Mouse (Mus musculus): ENCODE results near the gene Cobll1.

Gene Cobll1

DNA sequence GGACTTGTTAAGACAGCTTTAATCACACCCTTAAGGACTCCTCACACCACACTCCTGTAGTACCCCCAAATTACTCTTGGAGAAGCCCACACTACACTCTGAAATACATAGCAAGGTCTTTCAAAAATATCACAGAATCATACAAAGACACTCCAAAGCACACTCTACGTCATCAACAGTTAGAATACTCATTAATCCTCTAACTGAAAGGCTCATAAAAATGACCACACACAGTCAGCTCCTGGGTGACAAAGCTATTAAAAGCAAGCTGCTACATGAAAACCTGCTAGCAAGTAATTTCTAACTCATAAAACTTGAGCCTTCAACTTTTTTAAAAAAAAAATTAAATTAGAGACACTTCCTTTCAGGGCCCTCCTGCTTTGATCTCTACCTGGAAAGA, 91.8 kb downstream of the Cobll1 start:
- no peak for DNase-seq (ENCODE audit: low spot score in 2 of 2)

DNA sequence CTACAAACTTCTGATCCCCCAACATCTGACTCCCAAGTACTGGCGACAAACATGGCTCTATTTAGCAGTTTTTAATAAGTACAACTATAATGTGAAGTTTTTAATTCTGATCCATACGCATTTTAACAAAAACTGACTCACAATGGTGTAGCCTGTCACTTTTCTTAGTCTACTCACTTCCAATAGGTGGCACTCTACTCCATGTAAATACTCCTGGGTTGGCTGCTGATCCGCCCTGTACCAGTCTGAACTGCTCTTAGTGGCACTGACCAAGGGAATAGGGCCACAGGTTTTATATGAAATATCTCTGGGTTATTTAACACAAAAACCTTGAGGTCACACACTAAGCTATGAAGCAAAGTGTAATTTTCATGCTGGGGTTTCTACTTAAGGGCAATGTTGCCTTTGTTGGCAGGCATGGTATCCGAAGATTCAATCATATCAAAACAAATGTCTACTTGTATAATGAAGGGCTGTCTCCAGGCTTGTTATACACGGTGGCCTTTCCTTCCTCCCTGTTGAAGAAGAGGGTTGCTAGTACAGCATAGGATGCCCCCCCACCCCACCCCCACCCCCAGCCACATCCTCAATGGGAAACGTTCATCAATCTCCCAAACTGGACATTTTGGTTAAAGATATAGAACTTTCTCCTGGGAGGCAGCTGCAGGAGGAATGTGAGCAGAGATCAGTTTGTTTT, 93.6 kb downstream of the Cobll1 start:
- peak in 1 of 2 experiments; percentile 21 for DNase-seq (ENCODE audit: low spot score in 2 of 2)

DNA sequence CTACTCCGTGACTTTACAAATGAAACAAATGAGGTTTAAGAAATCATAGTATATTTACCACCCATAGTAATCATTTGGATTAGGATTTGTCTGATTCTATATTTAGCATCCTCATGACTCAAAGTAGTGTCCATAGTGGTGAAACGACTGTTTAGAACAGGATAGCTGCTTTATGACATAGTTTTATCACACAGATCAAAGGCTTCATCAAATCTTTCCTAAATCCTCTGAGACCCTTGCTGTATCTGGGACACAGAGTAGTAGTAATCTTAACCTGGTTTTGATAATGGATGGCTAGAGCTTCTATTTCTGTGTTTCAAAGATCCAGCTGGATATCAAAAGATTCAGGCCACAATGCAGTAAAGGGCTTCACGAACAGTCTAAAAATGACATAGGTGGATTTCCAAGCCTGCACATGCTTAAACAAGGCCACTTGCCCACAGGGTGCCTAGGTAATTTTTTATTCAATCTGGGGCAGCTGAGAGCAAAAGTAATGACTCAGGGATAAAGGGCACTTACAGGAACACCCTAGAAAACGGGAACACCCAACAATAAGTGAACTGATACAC, 98.0 kb downstream of the Cobll1 start:
- DNase-seq (ENCODE audit: low spot score in 2 of 2) = no peak

DNA sequence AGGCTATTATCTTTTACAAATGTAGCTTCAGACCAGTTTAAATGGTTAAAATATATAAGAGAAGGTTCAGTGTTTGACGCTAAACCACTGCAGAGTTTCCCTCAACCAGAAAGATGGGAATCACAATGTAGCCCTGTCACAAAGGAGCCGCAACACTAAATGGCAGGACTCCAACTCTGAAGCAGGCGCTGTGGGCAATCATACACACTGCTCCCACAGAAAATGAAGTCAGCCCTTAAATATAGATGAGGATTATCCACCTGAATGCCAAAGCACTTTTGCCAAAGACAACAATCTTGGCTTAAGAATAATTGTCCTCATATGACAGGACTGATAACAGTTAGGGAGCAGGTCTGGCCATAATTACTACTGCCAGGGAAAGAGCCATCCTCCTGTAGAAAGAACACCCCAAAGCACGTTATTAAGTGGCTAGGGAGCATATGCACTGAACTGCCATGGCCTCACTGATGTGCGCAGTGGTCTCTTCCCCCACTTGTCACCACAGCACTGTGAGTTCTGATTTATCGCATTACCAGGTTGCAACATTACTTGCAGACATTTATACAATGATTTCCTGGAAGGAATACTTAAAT, 98.8 kb downstream of the Cobll1 start:
- no peak for DNase-seq (ENCODE audit: low spot score in 2 of 2)

DNA sequence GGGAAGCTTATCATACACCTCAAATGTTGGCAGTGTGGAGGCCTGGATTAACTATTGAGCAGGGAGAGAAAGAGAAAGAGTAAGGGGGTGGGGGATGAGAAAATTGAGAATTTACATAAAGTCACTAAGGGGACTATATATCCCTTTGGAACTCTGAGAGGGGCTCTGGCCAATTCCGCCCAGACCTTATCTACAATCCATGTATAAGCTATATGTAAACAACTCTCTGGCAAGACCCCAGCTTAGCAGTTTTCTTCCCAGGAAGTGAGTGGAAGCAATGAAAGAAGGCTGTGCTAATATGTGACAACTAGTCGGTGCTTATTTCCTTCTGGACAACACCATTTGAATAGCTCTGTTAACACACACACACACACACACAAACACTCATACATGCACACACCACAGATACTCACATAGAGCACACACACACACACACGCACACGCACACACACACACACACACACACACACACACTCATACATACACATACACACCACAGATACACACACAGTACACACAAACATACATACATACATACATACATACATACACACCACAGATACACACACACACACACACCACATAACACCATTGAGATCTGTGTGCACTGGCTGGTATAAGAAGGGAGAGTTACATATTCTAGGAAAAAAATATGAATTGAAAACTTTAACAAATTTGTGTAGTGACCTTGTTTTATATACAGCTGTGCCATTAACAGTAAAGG, 99.4 kb downstream of the Cobll1 start:
- DNase-seq (ENCODE audit: low spot score in 2 of 2) = no peak

DNA sequence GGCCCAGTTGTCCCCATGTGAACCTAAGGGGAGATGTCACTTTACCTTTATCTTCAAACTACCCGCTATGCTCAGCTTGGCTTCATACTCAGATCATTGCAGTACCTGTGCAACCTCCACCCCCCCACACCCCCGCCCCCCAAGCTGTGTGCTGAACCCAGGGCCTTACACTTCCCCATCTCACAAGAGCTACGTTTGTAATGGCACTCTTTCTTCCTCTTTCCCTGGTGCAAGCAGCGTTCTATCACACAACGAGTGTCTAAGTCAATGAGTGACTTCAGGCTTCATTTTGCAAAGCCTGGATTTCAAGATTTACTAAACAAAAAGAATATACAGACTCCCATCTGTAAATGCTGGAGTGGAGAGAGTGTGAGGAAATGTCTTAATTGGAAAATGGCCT, 100.2 kb downstream of the Cobll1 start:
- DNase-seq (ENCODE audit: low spot score in 2 of 2) = no peak

DNA sequence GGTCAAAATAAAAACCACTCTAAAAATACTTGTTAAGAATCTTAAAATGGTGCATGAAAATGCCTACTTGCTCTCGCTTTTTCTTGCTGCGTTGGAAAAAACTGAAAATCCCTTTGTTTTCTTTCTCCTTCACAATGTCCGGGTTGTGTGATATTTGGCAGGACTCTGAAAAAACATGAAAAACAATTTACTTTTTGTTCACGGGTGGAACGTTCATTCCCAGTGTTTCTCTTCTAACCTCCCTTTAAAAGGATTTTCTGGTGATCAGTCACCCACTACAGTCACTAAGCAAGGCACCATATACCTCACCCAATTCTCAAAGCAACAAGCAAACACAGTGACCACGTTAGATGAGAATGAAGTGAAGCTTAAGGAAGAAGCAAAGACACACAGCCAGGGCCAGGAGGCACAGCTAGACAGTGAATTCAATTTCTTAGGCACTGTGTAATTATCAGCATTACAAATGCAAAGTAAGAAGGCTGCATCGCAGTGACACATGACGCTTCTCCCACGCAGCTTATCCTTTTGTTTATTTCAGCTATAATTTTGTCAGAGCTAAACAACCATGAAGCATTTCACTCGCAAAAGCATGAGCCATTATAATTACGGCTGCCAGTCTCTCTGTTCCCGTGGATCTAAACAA, 112.9 kb downstream of the Cobll1 start:
- DNase-seq (ENCODE audit: low spot score in 2 of 2) = no peak

DNA sequence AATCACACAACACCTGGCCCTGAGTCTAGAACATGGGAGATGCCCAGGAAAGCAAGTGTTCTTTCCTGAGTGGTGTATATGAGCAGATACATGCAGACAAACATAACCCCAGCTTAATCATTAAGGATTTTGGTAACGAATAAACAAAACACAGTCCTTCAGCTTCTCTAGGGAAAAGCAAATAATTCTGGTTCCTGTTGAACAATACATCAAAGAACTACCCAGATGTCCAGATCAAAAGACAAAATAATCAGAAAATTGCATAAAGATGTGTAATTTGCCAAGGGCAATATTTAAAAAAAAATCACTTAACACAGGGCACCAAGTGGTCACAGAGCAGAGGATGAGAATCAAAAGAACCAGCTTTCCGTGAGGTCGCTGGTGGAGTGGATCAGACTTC, 115.5 kb downstream of the Cobll1 start:
- no peak for DNase-seq (ENCODE audit: low spot score in 2 of 2)

DNA sequence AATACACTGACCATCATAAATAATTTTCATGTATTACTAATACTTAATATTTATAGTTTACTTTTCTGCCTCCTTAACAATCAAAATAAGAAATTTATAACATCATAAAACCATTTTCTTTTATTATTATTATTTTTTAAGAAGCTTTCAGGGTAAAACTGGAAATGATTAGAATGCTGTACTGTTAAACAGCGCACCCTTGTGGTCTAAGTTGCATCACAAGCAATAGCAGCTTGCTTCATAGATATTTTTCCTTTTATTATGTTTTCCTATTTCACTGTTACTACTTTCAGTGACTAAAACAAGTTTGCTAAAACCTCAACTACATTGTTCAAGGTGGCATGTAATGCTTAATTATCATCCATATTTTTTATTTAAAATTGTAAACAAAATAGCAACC, 117.8 kb downstream of the Cobll1 start:
- DNase-seq (ENCODE audit: low spot score in 2 of 2) = peak in 1 of 2 experiments; percentile 38

DNA sequence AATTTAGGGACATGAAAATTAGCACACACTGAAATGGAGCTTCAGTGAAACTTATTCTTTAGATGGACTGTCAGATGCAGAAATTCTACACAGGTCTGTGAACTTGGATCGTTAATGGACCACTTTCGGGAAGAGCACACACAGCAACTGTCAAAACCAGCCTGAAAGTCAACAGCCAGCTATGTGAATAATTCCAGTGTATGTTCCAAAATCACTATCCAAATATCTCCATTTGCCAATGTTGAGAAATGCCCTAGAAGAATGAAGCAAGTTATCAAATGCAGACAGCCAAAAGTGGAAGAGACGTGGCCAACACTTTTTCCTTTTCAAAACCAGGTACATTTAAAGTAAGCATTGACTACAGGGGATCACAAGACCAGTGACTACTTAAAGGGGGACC, 118.2 kb downstream of the Cobll1 start:
- DNase-seq (ENCODE audit: low spot score in 2 of 2) = no peak

DNA sequence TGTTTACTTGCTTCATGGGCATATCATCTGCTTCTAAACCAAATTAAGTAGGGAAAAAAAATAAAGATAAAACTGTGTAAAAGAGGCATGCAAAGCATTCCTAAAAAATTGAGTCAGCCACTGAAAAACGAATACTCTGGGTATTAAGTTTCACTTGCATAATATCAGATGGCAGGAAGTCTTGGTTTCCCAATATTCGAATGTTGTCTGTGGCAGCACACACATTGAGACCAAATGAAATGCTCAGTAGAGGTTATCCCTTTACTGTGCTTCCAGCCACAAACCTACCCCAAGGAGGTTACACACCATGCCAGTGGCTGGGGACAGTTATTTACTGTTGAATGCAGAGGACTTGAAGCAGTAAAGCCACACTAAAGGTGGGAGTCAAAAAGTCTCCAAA, 119.1 kb downstream of the Cobll1 start:
- no peak for DNase-seq (ENCODE audit: low spot score in 2 of 2)

DNA sequence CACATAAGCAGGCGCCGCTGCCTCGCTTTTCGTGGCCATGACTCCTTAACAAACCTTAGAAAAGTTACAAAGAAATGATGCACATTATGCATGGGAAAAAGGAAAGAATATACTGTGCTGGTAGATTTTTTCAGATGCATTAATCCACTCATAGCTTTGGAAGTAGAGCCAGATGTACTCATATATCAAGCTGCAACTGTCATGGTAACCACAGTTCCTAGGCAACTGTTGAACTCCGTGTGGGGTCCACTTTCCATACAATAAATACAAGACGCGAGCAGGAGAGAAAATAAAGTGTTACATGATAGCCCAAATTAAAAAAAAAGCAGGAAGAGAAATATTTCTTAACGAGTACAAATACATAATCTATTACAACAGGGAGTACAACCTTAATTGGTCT, 119.5 kb downstream of the Cobll1 start:
- no peak for DNase-seq (ENCODE audit: low spot score in 2 of 2)

DNA sequence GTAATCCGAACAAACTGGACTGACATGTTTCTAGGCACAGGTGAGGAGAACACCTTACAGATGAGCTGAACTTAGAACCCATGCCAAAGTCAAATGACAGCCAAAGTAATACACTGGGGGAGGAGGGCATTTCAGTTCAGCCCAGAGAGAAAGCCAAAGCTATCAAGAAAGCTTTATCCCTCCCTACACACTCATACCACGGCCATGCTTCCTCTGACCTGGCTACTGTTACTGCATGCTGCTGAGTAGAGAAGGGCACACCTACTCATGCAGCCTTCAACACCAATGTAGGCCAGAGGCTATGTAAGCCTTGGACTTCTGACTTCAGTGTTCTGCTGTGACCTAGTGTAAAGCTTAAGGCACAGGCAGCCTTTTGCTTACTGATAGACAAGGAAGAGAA, 120.1 kb downstream of the Cobll1 start:
- no peak for DNase-seq (ENCODE audit: low spot score in 2 of 2)

DNA sequence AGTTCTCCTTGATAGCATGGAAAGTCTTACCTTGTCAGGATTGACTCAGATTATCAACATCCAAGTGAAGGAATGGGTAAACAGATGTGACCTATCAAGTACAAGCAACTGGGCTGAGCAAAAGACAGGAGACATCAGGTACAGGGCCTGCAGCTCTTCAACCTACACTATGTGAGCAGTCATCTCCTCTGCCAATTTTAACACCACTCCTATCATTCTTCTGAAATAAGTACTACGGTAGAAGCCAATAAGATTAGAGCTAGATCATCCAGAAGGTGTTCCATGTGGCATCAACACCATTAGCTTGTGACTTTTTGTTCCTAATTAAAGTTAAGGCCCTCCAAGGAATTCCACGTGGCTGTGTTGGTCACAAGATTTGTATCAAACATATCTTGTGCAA, 121.3 kb downstream of the Cobll1 start:
- DNase-seq (ENCODE audit: low spot score in 2 of 2) = no peak

DNA sequence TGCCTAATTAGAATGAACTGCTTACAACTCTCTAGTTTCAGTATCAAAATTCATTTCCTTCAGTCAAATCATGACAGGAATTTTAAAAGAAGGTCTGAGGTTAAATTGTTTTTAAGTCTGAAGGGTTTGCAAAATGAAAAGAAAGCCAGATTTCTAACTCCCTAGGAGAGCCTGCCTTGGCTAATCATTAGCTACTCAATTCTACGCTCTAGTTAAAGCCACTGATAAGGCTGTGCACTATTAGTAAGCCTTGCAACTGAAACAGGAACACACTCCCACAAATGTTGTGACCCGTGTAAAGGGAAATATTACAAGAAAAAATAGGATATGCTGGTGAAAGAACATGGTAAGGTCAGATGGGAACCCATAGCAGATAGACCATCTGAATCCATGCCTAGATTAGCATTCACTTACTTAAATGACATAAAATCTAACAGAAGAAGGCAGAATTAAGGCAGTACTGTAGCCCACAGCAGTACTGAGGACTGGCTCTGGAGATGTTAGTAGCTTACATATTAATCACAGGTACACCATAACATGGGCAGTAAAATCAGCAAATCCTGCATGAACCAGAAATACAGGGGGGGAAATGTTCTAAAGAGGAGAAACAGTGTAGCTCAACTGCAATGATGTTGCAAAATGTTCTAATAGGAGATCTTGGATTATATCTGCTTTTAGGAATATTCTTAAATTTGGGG, 122.6 kb downstream of the Cobll1 start:
- no peak for DNase-seq (ENCODE audit: low spot score in 2 of 2)

DNA sequence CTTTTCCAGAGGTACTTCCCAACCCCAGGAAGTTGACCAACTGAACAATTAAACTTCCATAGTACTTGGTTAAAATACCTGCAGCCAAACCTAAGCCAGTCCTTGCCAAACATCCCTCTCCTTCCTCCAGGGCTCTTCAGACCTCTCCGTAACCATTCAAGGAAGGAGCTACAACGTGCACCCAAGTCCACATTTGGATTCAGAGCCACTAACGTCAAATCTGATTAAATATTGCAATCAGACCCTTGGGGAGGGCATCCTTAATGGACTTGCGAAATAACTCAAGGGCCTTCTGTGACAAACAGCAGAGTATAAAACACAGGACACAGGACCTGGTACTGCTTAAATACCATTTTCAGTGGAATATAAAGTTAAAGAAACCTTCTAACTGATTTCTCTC, 126.0 kb downstream of the Cobll1 start:
- no peak for DNase-seq (ENCODE audit: low spot score in 2 of 2)

DNA sequence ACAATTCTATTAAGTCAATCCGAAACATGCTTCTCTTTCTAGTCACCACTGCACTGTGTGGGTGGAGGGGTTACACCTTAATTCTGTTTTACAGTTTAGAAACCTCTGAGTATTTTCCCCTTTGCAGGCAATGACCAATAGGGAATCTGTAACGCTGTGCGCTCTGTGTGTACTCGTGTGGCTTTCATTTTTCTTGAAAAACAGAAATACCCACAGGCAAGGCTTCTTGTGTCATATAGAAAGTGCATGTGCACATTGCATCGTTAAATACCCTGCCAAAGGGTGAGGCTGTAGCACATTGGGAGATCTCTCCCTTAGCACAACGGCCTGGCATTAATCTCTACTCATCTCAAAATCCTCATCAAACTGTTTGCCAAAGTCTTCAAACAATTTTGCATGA, 134.6 kb downstream of the Cobll1 start:
- no peak for DNase-seq (ENCODE audit: low spot score in 2 of 2)

DNA sequence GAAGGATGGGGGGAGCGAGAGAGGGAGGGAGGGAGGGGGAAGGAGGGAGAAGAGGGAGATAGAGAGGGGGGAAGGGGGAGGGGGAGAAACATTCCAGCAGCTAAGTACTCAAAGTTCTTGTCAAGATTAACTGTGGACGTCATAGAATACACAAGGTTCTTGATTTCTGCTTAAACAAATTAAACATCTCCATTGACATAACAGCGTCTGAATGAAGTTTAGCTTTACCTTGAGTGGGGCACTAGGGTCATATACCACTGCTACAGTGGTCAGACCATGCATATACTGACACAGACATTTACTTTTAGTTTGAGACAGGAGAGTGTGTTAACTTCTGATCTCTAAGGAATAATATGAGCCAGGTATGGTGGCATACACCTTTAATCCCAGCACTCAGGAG, 135.4 kb downstream of the Cobll1 start:
- no peak for DNase-seq (ENCODE audit: low spot score in 2 of 2)

DNA sequence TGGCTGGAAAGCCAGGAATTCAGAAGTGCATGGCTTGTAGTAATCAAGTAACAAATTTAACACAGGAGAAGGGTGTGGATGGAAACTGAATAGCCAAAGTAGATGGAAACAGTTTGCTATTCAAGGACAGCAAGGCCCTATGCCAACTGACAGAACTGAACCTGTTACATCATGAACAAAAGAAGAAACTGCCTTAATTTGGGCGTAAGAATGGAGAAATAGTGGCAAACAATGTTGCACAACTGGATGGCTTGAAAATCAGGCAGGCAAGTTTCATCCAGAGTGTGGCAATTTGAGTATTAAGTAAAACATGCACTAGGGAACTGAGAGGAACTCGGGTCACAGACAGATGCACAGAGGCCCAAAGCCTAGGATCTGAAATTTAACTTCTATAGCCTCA, 137.8 kb downstream of the Cobll1 start:
- no peak for DNase-seq (ENCODE audit: low spot score in 2 of 2)

DNA sequence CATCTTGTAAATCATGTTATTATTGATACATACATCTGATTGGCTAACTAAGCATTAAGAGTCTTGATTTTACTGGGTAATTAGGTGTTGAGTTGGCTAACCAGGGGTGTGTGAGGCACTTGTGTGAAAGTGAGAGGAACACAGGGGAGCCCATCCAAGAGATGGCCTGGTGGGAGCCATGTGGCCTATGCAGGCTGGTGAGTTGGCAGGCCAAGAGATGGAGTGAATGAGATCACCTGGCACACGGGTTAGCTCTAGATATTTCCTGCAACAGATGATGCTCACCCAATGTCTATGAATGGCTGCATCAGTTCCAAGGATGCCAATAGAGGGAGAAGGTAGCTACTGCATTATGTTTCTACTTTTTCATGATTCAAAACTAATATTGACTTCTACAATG, 139.2 kb downstream of the Cobll1 start:
- DNase-seq (ENCODE audit: low spot score in 2 of 2) = no peak

DNA sequence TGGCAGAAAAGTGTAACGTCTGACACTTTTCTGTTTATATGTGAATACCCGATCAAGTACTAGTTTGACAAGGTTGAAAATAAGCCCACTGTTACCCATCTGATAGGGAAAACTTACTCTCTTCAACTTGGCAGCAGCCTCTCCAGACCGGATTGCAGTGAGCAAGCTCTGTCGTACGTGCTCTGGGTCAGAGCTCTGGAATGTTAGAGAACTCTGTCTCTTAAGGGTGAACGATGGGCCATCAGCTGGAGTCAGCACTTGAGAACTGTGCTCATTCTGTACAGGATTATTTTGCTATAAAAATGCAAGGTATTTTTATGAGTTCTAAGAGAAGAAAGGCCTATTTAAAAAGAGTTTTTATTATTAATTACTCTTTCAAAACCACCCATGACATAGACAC, 143.6 kb downstream of the Cobll1 start:
- DNase-seq (ENCODE audit: low spot score in 2 of 2) = no peak

DNA sequence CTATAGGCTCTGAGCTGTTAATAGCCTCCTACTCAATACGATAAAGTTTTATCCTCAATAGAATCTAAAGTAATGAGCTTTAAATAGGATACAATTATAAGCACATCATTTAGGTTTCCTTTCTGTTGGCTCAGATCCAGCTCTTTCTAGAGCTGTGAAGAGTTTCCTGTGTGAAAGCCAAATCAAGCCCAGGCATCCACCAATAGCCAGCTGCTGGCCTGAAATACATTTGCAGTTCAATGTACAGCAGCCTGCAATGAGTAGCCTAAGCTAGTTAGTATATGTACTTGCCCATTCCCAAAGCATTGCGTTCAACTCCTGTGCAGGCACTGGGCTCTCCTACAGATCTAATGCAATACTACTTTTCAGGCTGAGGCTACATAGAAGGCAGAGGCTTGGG, 145.2 kb downstream of the Cobll1 start:
- DNase-seq (ENCODE audit: low spot score in 2 of 2) = no peak

All from spleen, postnatal 10 days (tissue).